Mouse (Mus musculus) heart, postnatal 0 days (tissue): ENCODE measurements around the gene Lman1l. TPM values are rescaled to one million over a fixed set of nuclear protein-coding genes. Genes with fewer than 3 reads are reported as not detected.
A peak's percentile ranks its signal among the peaks of the same experiment; 100 is the strongest.

ENCODE experiments used
- ATAC-seq: fragments of 200-750 bp; cut with Nextera tagmentation; 2 replicates; pipeline ENCODE4 v1.8.0; 2017; ENCODE audit warnings: low read depth, moderate number of reproducible peaks, moderate library complexity; ENCODE audit not compliant: insufficient read depth
- DNase-seq: peaks from one replicate; pipeline ENCODE4 v3.0.0-alpha.2; 2016; ENCODE audit warnings: low spot score
- H3K27ac ChIP-seq: fragments of 300-500 bp; sonication (generic); 2 replicates; pipeline ENCODE4 v1.5.1; 2014; ENCODE audit warnings: low read depth, mild to moderate bottlenecking
- H3K27me3 ChIP-seq: fragments of 300-500 bp; sonication (generic); 2 replicates; pipeline ENCODE4 v1.6.1; 2014; ENCODE audit warnings: low read length, mixed read lengths; ENCODE audit not compliant: control insufficient read depth, insufficient read depth
- H3K36me3 ChIP-seq: fragments of 300-500 bp; sonication (generic); replicated peaks from 2 replicates; pipeline ENCODE4 v1.6.1; 2014; ENCODE audit warnings: low read length, mixed read lengths; ENCODE audit not compliant: control insufficient read depth, insufficient read depth
- H3K4me1 ChIP-seq: fragments of 300-500 bp; sonication (generic); 2 replicates; pipeline ENCODE4 v1.6.1; 2014; ENCODE audit warnings: antibody characterized with exemption; ENCODE audit not compliant: control insufficient read depth, insufficient read depth
- H3K4me2 ChIP-seq: fragments of 300-500 bp; sonication (generic); 2 replicates; pipeline ENCODE4 v1.6.1; 2014; ENCODE audit warnings: low read depth, mild to moderate bottlenecking, low read length, moderate library complexity
- H3K4me3 ChIP-seq: fragments of 300-500 bp; sonication (generic); 2 replicates; pipeline ENCODE4 v1.5.1; 2014; ENCODE audit warnings: low read depth, low read length
- H3K9ac ChIP-seq: fragments of 300-500 bp; sonication (generic); replicated peaks from 2 replicates; pipeline ENCODE4 v1.6.1; 2014; ENCODE audit warnings: low read depth, low read length, mixed read lengths
- H3K9me3 ChIP-seq: fragments of 300-500 bp; sonication (generic); replicated peaks from 2 replicates; pipeline ENCODE4 v1.6.1; 2016; ENCODE audit warnings: low read length; ENCODE audit not compliant: control insufficient read depth
- CTCF ChIP-seq: IDR thresholded peaks from 2 replicates; pipeline ENCODE4 v1.5.1; 2016; ENCODE audit warnings: antibody characterized with exemption, control low read depth, low read depth
- EP300 ChIP-seq: IDR thresholded peaks from 2 replicates; pipeline ENCODE4 v1.6.1; 2016; ENCODE audit warnings: antibody characterized with exemption, low read depth
- WGBS: fragments of 180-500 bp; shearing (Covaris S2); extraction: QIAGEN DNeasy Blood & Tissue Kit; methylation state at CpG from one replicate; pipeline ENCODE4 v1.1.7; 2014; 5-methylcytosine and 5-hydroxymethylcytosine counted together
- polyA plus RNA-seq: library from polyadenylated mRNA; unstranded; fragments of >200 nt; fragmentation: Nextera tagmentation; extraction: Ambion mirVana; gene quantifications from 2 replicates; pipeline ENCODE4 v1.2.1, GENCODE M21; 2015
- total RNA-seq: library from RNA; depleted of rRNA; stranded (reverse); fragments of >200 nt; gene quantifications from 2 replicates; pipeline ENCODE4 v1.2.3, GENCODE M21; 2014; ENCODE audit warnings: low replicate concordance

The Lman1l gene
- total and polyA plus RNA-seq, 2 experiments from 2014 or later: 0.15 TPM; not detected in 1

- Histone ChIP-seq H3K4me3 (no peak overlapping the region), H3K9ac (0 out of 2 replicates have a peak overlapping the region, but pooled peaks have one; percentile 16), H3K9me3 (no peaks in the 10 kb centered on the region), H3K27me3 (no peaks in the 10 kb centered on the region), H3K36me3 (no peaks in the 10 kb centered on the region), H3K27ac (peak overlapping the region; percentile 86), H3K4me1 (peaks cover 55% of the 10 kb centered on the region), H3K4me2 (peak overlapping the region; percentile 50; the same call in 1 of the 2 replicates)
- DNase-seq (no peak), ATAC-seq (no peak)
- 22% methylated on average over 3 of the region's 3 CpGs for WGBS
- no peak for TF ChIP-seq CTCF
- TF ChIP-seq EP300: no peak
Observed at GRCm38 (mm10) chr9:57637272-57637671, 16.7 kb upstream of the Lman1l start.

GRCm38 (mm10) chr9:57633481-57634024, 13.0 kb upstream of the Lman1l start:
- Histone ChIP-seq H3K9ac (no peak overlapping the region), H3K4me2 (no peak overlapping the region), H3K4me3 (no peak overlapping the region), H3K27me3 (no peaks in the 10 kb centered on the region), H3K4me1 (peaks cover 26% of the 10 kb centered on the region), H3K36me3 (peaks cover 27% of the 10 kb centered on the region), H3K9me3 (no peaks in the 10 kb centered on the region), H3K27ac (peak overlapping the region; percentile 25; the same call in 1 of the 2 replicates)
- 38% methylated on average over 4 of the region's 4 CpGs for WGBS
- no peak for ATAC-seq
- no peak for DNase-seq
- no peak for TF ChIP-seq EP300
- peak; percentile 31; the same call in 1 of the 2 replicates for TF ChIP-seq CTCF

GRCm38 (mm10) chr9:57629118-57629874, 8.7 kb upstream of the Lman1l start:
- no peak for TF ChIP-seq EP300
- TF ChIP-seq CTCF: peak; percentile 98
- Histone ChIP-seq H3K27ac (no peak overlapping the region), H3K9ac (no peak overlapping the region), H3K4me3 (no peak overlapping the region), H3K36me3 (peaks cover 66% of the 10 kb centered on the region), H3K4me2 (no peak overlapping the region), H3K27me3 (no peaks in the 10 kb centered on the region), H3K9me3 (no peaks in the 10 kb centered on the region), H3K4me1 (peaks cover 4% of the 10 kb centered on the region; the same call in 1 of the 2 replicates)
- peak; percentile 67 for ATAC-seq
- WGBS: 63% methylated on average over 14 of the region's 14 CpGs
- DNase-seq: peak; percentile 52

GRCm38 (mm10) chr9:57628717-57629116, 8.1 kb upstream of the Lman1l start:
- Histone ChIP-seq H3K36me3 (peaks cover 66% of the 10 kb centered on the region), H3K9ac (no peak overlapping the region), H3K4me3 (no peak overlapping the region), H3K9me3 (no peaks in the 10 kb centered on the region), H3K27me3 (no peaks in the 10 kb centered on the region), H3K27ac (no peak overlapping the region), H3K4me2 (no peak overlapping the region), H3K4me1 (peaks cover 4% of the 10 kb centered on the region; the same call in 1 of the 2 replicates)
- TF ChIP-seq CTCF (no peak), EP300 (no peak)
- DNase-seq (no peak), ATAC-seq (no peak)
- 84% methylated on average over 12 of the region's 12 CpGs for WGBS

- ATAC-seq: no peak
- WGBS: 86% methylated on average over 11 of the region's 11 CpGs
Observed at GRCm38 (mm10) chr9:57627892-57628291, 7.3 kb upstream of the Lman1l start.

More at GRCm38 (mm10) chr9:57627892-57628291, 7.3 kb upstream of the Lman1l start:
- DNase-seq: no peak
- Histone ChIP-seq H3K27ac (no peak overlapping the region), H3K4me3 (no peak overlapping the region), H3K4me1 (no peaks in the 10 kb centered on the region), H3K4me2 (no peak overlapping the region), H3K36me3 (peaks cover 66% of the 10 kb centered on the region), H3K9me3 (no peaks in the 10 kb centered on the region), H3K9ac (no peak overlapping the region), H3K27me3 (no peaks in the 10 kb centered on the region)
- TF ChIP-seq CTCF (no peak), EP300 (no peak)
